Mouse (Mus musculus): Measurements from ENCODE around the gene Arx. TPM values are rescaled to one million over a fixed set of nuclear protein-coding genes. Genes with fewer than 3 reads are reported as not detected.

Gene Arx
- total RNA-seq, 2 experiments from 2014 or later = 2.2 to 2.4 TPM

DNA sequence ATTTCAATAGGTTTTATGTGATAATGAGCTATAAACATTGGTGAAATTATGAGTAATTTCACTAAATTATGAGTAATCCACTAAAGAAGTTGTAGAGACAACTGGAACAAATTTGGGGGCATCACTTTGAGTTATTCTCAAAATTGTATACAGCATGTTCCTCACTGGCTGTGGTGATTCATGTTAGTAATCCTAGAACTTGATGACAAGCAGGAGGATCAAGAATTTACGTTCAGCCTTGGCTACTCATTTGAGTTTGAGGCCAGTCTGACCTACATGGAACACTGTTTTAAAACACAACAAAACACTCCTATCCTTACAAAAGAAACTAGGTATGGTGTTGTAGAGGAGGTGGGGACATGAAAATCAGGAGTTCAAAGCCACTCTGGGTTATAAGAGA lies 35.1 kb downstream of the Arx start:
- no peak for DNase-seq (ENCODE audit: low spot score in 2 of 2)
